Mouse (Mus musculus) forebrain, embryonic 15.5 days (tissue): ENCODE measurements at regions not wholly inside any gene's neighbourhood (a gene's known extent, or its start where the extent isn't known, plus 50 kb on each side); places are given as distances from the start of the nearest gene placed in this dataset.

ENCODE experiments used
- ATAC-seq: fragments of 200-750 bp; cut with Nextera tagmentation; replicated peaks from 2 replicates; pipeline ENCODE4 v1.8.0; 2017; ENCODE audit warnings: mild to moderate bottlenecking, moderate TSS enrichment, moderate library complexity
- H3K27ac ChIP-seq: fragments of 300-500 bp; sonication (generic); replicated peaks from 2 replicates; pipeline ENCODE4 v1.5.1; 2015; ENCODE audit warnings: mild to moderate bottlenecking, inconsistent platforms
- H3K27me3 ChIP-seq: fragments of 300-500 bp; sonication (generic); 2 replicates; pipeline ENCODE4 v1.6.1; 2015; ENCODE audit warnings: inconsistent platforms
- H3K36me3 ChIP-seq: fragments of 300-500 bp; sonication (generic); 2 replicates; pipeline ENCODE4 v1.6.1; 2015; ENCODE audit warnings: mild to moderate bottlenecking, inconsistent platforms
- H3K4me1 ChIP-seq: fragments of 300-500 bp; sonication (generic); 2 replicates; pipeline ENCODE4 v1.6.1; 2015; ENCODE audit warnings: inconsistent platforms
- H3K4me2 ChIP-seq: fragments of 300-500 bp; sonication (generic); replicated peaks from 2 replicates; pipeline ENCODE4 v1.6.1; 2015; ENCODE audit warnings: mild to moderate bottlenecking, inconsistent platforms
- H3K4me3 ChIP-seq: fragments of 300-500 bp; sonication (generic); 2 replicates; pipeline ENCODE4 v1.5.1; 2015; ENCODE audit warnings: mild to moderate bottlenecking, inconsistent platforms
- H3K9ac ChIP-seq: fragments of 300-500 bp; sonication (generic); replicated peaks from 2 replicates; pipeline ENCODE4 v1.6.1; 2015; ENCODE audit warnings: mild to moderate bottlenecking, inconsistent platforms
- H3K9me3 ChIP-seq: fragments of 300-500 bp; sonication (generic); 2 replicates; pipeline ENCODE4 v1.6.1; 2016; ENCODE audit warnings: inconsistent platforms
- WGBS: fragments of 180-500 bp; shearing (Covaris S2); methylation state at CpG from one replicate; pipeline ENCODE4 v1.1.7; 2015; ENCODE audit warnings: mixed read lengths; 5-methylcytosine and 5-hydroxymethylcytosine counted together

- 33% methylated on average over 13 of the region's 13 CpGs for WGBS
- no peak overlapping the region for H3K4me2 ChIP-seq
- H3K9me3 ChIP-seq: no peaks in the 10 kb centered on the region
- H3K4me1 ChIP-seq: peaks cover 12% of the 10 kb centered on the region; the same call in 1 of the 2 replicates
- no peak overlapping the region for H3K27ac ChIP-seq
- no peaks in the 10 kb centered on the region for H3K27me3 ChIP-seq
- H3K36me3 ChIP-seq: no peaks in the 10 kb centered on the region
- peak; percentile 67 for ATAC-seq
- 0 out of 2 replicates have a peak overlapping the region, but pooled peaks have one; percentile 24 for H3K9ac ChIP-seq
- H3K4me3 ChIP-seq: no peak overlapping the region
These were observed 230.0 kb downstream of the Poteg start for GRCm38 (mm10) chr8:27677143-27678106.

DNA sequence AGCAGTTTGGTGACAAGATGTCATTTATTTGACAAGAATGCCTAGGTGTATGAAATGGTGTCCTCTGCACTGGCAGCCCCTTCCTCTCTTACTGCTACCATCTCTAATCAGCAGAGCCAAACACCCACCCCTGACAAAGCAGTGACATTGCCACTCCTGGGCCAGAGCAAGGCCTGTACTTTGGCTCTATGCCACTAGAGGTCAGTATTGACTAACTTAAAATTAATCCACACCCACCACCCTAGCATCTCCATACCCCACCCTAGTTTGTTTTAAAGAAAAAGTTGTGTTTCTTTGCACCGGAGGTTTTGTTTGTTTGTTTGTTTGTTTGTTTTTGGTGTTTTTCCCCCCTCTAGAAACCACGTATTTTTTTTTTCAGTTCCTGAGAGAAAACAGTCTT is 231.7 kb downstream of the Poteg start:
- WGBS: 8% methylated on average over 2 of the region's 2 CpGs
- H3K4me1 ChIP-seq: peaks cover 12% of the 10 kb centered on the region; the same call in 1 of the 2 replicates
- H3K9me3 ChIP-seq: no peaks in the 10 kb centered on the region
- H3K4me2 ChIP-seq: no peak overlapping the region
- no peak overlapping the region for H3K4me3 ChIP-seq
- H3K9ac ChIP-seq: no peak overlapping the region
- H3K27ac ChIP-seq: no peak overlapping the region
- H3K27me3 ChIP-seq: no peaks in the 10 kb centered on the region
- no peaks in the 10 kb centered on the region for H3K36me3 ChIP-seq
- peak; percentile 87 for ATAC-seq

DNA sequence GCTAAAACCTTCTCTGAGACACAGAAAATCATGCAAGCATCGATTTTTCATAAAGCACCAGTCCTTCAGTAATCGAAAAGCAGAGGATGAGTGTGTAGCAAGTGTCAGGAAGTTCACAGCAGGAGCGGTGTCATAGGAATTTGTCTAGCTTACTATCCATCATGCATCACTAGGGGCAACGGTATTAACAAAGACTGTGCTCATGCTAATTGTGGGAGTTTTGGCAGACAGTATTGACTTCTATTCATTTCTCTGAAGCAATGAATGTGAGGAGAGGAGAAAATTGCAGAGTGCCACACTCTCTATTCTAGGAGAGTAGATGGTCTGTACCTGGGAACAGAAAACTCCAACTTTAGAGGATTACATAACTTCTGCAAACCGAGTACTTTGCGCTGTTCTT is 274.5 kb downstream of the Poteg start:
- 0 out of 2 replicates have a peak, but pooled peaks have one; percentile 38 for ATAC-seq
- peaks cover 5% of the 10 kb centered on the region for H3K4me1 ChIP-seq
- 47% methylated on average over 6 of the region's 6 CpGs for WGBS
- H3K9ac ChIP-seq: no peak overlapping the region
- H3K27ac ChIP-seq: no peak overlapping the region
- H3K4me2 ChIP-seq: no peak overlapping the region
- H3K9me3 ChIP-seq: no peaks in the 10 kb centered on the region
- H3K36me3 ChIP-seq: no peaks in the 10 kb centered on the region
- no peaks in the 10 kb centered on the region for H3K27me3 ChIP-seq
- H3K4me3 ChIP-seq: no peak overlapping the region

DNA sequence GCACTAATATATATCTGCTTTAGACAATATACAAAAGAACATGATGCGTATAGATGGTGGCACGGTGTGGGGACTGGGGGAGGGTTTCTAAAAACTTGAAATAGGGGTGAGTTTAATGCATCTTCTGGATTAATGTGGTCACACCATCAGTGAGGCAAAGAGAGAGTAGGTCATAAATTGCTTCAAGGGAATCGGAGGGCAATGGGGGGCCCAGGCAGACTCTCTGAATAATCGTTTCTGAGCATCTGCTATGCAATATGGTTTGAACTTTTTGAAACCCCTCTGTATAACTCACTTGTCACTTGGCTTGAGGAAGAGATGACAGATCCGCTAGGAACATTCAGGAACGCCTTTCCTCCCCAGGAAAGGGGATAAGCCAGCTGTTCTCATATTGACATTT is 322.8 kb downstream of the Poteg start:
- Histone ChIP-seq H3K27ac (no peak overlapping the region), H3K9me3 (no peaks in the 10 kb centered on the region), H3K4me3 (no peak overlapping the region), H3K27me3 (no peaks in the 10 kb centered on the region), H3K4me1 (no peaks in the 10 kb centered on the region), H3K9ac (no peak overlapping the region), H3K4me2 (no peak overlapping the region), H3K36me3 (no peaks in the 10 kb centered on the region)
- no peak for ATAC-seq
- 75% methylated on average over 6 of the region's 6 CpGs for WGBS

GRCm38 (mm10) chr8:27770803-27771202 is 323.3 kb downstream of the Poteg start:
- no peak overlapping the region for H3K4me2 ChIP-seq

DNA sequence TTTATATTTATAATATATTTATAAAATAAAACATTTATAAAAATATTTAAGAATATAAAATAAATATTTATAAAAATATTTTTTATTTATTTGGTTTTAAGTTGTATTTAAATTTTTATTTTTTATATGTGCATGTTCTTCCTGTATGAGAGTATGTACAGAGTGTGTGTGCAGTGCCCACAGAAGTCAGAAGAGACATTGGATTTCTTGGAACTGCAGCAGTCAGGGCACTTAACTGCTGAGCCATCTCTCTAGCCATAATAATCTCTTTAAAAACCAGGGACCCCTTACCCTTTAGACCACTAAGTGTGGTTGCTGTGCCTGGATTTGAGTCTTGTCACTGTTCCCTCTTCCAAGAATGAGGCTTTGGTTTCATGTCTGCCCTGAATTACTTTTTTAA is 323.8 kb downstream of the Poteg start:
- Histone ChIP-seq H3K9ac (no peak overlapping the region), H3K36me3 (no peaks in the 10 kb centered on the region), H3K27me3 (no peaks in the 10 kb centered on the region), H3K4me1 (no peaks in the 10 kb centered on the region), H3K9me3 (no peaks in the 10 kb centered on the region), H3K27ac (no peak overlapping the region), H3K4me2 (no peak overlapping the region), H3K4me3 (no peak overlapping the region)
- no peak for ATAC-seq

More at GRCm38 (mm10) chr8:27770803-27771202, 323.3 kb downstream of the Poteg start:
- H3K36me3 ChIP-seq: no peaks in the 10 kb centered on the region
- no peaks in the 10 kb centered on the region for H3K9me3 ChIP-seq
- H3K9ac ChIP-seq: no peak overlapping the region
- no peaks in the 10 kb centered on the region for H3K4me1 ChIP-seq
- H3K27me3 ChIP-seq: no peaks in the 10 kb centered on the region
- no peak for ATAC-seq
- no peak overlapping the region for H3K4me3 ChIP-seq
- WGBS: 49% methylated on average over 8 of the region's 8 CpGs
- H3K27ac ChIP-seq: no peak overlapping the region

GRCm38 (mm10) chr8:27778982-27779381 is 331.5 kb downstream of the Poteg start:
- no peak overlapping the region for H3K9ac ChIP-seq
- 80% methylated on average over 3 of the region's 3 CpGs for WGBS
- no peaks in the 10 kb centered on the region for H3K36me3 ChIP-seq
- no peak overlapping the region for H3K4me2 ChIP-seq
- H3K27me3 ChIP-seq: no peaks in the 10 kb centered on the region
- H3K4me1 ChIP-seq: no peaks in the 10 kb centered on the region
- no peaks in the 10 kb centered on the region for H3K9me3 ChIP-seq
- no peak for ATAC-seq
- H3K27ac ChIP-seq: no peak overlapping the region
- H3K4me3 ChIP-seq: no peak overlapping the region
